ENCODE assay signal across 8 mouse cellular contexts in genomic region chr12:98575195-98575887, GRCm38 (mm10). TPM values are rescaled to one million over a fixed set of nuclear protein-coding genes. Genes with fewer than 3 reads are reported as not detected.
DNase-seq lines count a peak whose midpoint lies in the region; ATAC-seq and TF ChIP-seq lines count a peak whose summit lies in the region.

No protein-coding gene starts in this region.

- in situ Hi-C loops in ES-E14 (cut with MboI; ENCODE audit: low sequenced_read_pairs in 2 of 2, unreplicated experiment in 2 of 2): no loop called here

- peak overlapping the region; percentile 76 for H3K4me3 ChIP-seq in heart, embryonic 10.5 days
- H3K4me3 ChIP-seq in ES-E14 (ENCODE audit: insufficient read depth in 1 of 2, low read depth in 1 of 2, low read length in 2 of 2, poor library complexity in 1 of 2, severe bottlenecking in 1 of 2): peak overlapping the region; percentile 52 to 76
- H3K4me3 ChIP-seq in hindbrain, embryonic 11.5 days (ENCODE audit: low read depth, low read length): peak overlapping the region; percentile 72
- peak overlapping the region; percentile 69 for H3K4me3 ChIP-seq in midbrain, embryonic 10.5 days

- H3K4me2 ChIP-seq in hindbrain, embryonic 11.5 days (replicated peaks; ENCODE audit: low read depth, low read length): peak overlapping the region; percentile 69

- no peak for DNase-seq in heart, embryonic 10.5 days (ENCODE audit: low spot score)
- DNase-seq in heart, adult 9 months (ENCODE audit: low spot score in 2 of 2): no peak
- no peak for DNase-seq in ES-E14 (ENCODE audit: low read depth, low spot score)
- no peak for DNase-seq in hindbrain, embryonic 11.5 days (ENCODE audit: low spot score)
- DNase-seq in midbrain, embryonic 10.5 days (ENCODE audit: low spot score): no peak
- DNase-seq in adrenal gland, postnatal 14 days: no peak
- DNase-seq in layer of hippocampus, adult 9-11 months: no peak
- no peak for DNase-seq in adrenal gland, adult 2 months

- peak overlapping the region; percentile 49 for H3K9ac ChIP-seq in ES-E14 (ENCODE audit: insufficient read depth, low read depth, low read length, poor library complexity, severe bottlenecking)
- H3K9ac ChIP-seq in hindbrain, embryonic 11.5 days (ENCODE audit: low read depth, low read length): peak overlapping the region; percentile 85

- H3K27ac ChIP-seq in heart, embryonic 10.5 days: peak overlapping the region; percentile 75
- no peak overlapping the region for H3K27ac ChIP-seq in ES-E14 (ENCODE audit: insufficient read depth, low read depth, low read length, poor library complexity, severe bottlenecking)
- peak overlapping the region; percentile 87 for H3K27ac ChIP-seq in hindbrain, embryonic 11.5 days (ENCODE audit: low read depth, low read length)
- H3K27ac ChIP-seq in midbrain, embryonic 10.5 days (replicated peaks): peak overlapping the region; percentile 96

- H3K9me3 ChIP-seq in heart, embryonic 10.5 days: no peaks in the 10 kb centered on the region
- H3K9me3 ChIP-seq in ES-E14 (ENCODE audit: control insufficient read depth, insufficient read depth, low read depth, low read length): no peaks in the 10 kb centered on the region
- no peaks in the 10 kb centered on the region for H3K9me3 ChIP-seq in hindbrain, embryonic 11.5 days (ENCODE audit: control insufficient read depth, low read length)
- H3K9me3 ChIP-seq in midbrain, embryonic 10.5 days (replicated peaks): no peaks in the 10 kb centered on the region

- 9% methylated on average over 17 of the region's 17 CpGs for WGBS in heart, embryonic 10.5 days
- 9% methylated on average over 17 of the region's 17 CpGs for WGBS in hindbrain, embryonic 11.5 days
- WGBS in midbrain, embryonic 10.5 days: 8% methylated on average over 17 of the region's 17 CpGs

- H3K27me3 ChIP-seq in heart, embryonic 10.5 days (ENCODE audit: insufficient read depth, poor library complexity, severe bottlenecking): peaks cover 80% of the 10 kb centered on the region
- no peaks in the 10 kb centered on the region for H3K27me3 ChIP-seq in hindbrain, embryonic 11.5 days (ENCODE audit: control insufficient read depth, insufficient read depth, low read length)
- H3K27me3 ChIP-seq in midbrain, embryonic 10.5 days (ENCODE audit: low read depth, poor library complexity, severe bottlenecking): peaks cover 67% of the 10 kb centered on the region

- ATAC-seq in hindbrain, embryonic 11.5 days (ENCODE audit: low FRiP score): peak; percentile 42

- no peaks in the 10 kb centered on the region for H3K36me3 ChIP-seq in heart, embryonic 10.5 days
- H3K36me3 ChIP-seq in ES-E14 (ENCODE audit: control insufficient read depth, insufficient read depth, low read length, poor library complexity, severe bottlenecking): no peaks in the 10 kb centered on the region
- no peaks in the 10 kb centered on the region for H3K36me3 ChIP-seq in hindbrain, embryonic 11.5 days (ENCODE audit: control insufficient read depth, insufficient read depth, low read length)
- no peaks in the 10 kb centered on the region; the same call in 1 of the 2 replicates for H3K36me3 ChIP-seq in midbrain, embryonic 10.5 days

- 0 out of 2 replicates have a peak, but pooled peaks cover 12% of the 10 kb centered on the region for H3K4me1 ChIP-seq in heart, embryonic 10.5 days
- H3K4me1 ChIP-seq in ES-E14 (ENCODE audit: control insufficient read depth in 2 of 2, insufficient read depth in 2 of 2, low read length in 2 of 2, poor library complexity in 1 of 2): peaks cover 0 to 2% of the 10 kb centered on the region in 2 experiments; a peak in 2 of 4 replicates
- H3K4me1 ChIP-seq in hindbrain, embryonic 11.5 days (replicated peaks; ENCODE audit: control insufficient read depth, insufficient read depth, low read length): 0 out of 2 replicates have a peak, but pooled peaks cover 2% of the 10 kb centered on the region
- H3K4me1 ChIP-seq in midbrain, embryonic 10.5 days: peaks cover 79% of the 10 kb centered on the region

TF ChIP-seq in ES-E14, 5 proteins besides CTCF, POLR2A, EP300 and RAD21:
- no peak for TF ChIP-seq MAFK (IDR thresholded peaks at IDR 0.05; ENCODE audit: insufficient read depth, low read depth, low read length)
- TF ChIP-seq ZNF384 (IDR thresholded peaks at IDR 0.05; ENCODE audit: low read depth, low read length): no peak
- TF ChIP-seq CHD2 (IDR thresholded peaks at IDR 0.05; ENCODE audit: low read depth, low read length): no peak
- TF ChIP-seq ZC3H11A (IDR thresholded peaks at IDR 0.05; ENCODE audit: borderline replicate concordance, low read depth, low read length): no peak
- TF ChIP-seq HCFC1 (IDR thresholded peaks at IDR 0.05; ENCODE audit: borderline replicate concordance, insufficient read depth, low read length): no peak

RNA-seq across cellular contexts. Expression of gene Kcnk10, which starts 2.8 kb away (rescaled TPM):
- polyA plus RNA-seq in heart, embryonic 10.5 days (2016; fragmentation: Nextera tagmentation; extraction: Ambion mirVana): 0.28 and 0.62 TPM in 2 replicates
- 0.09 TPM in 1 of 2 replicates, not detected in the other for total RNA-seq in ES-E14 (2012; rRNA removed)
- 36.5 and 40.3 TPM in 2 replicates for polyA plus RNA-seq in hindbrain, embryonic 11.5 days (2014; fragmentation: Nextera tagmentation; extraction: Ambion mirVana)
- 17.7 and 33.2 TPM in 2 replicates for polyA plus RNA-seq in midbrain, embryonic 10.5 days (2016; fragmentation: Nextera tagmentation; extraction: Ambion mirVana)
- 0.33 and 0.34 TPM in 2 replicates for total RNA-seq in adrenal gland, postnatal 14 days (2021)
- not detected for total RNA-seq in adrenal gland, adult 2 months (2021)
- not detected in 2 replicates for polyA plus RNA-seq in adrenal gland, adult 2 months (2012; rRNA removed)

RNA-seq across cellular contexts. Expression of gene Spata7, which starts 52.6 kb away (rescaled TPM):
- polyA plus RNA-seq in heart, embryonic 10.5 days (2016; fragmentation: Nextera tagmentation; extraction: Ambion mirVana): 12.2 and 14.2 TPM in 2 replicates
- 11.2 and 12.9 TPM in 2 replicates for total RNA-seq in ES-E14 (2012; rRNA removed)
- 22.5 and 27.8 TPM in 2 replicates for polyA plus RNA-seq in hindbrain, embryonic 11.5 days (2014; fragmentation: Nextera tagmentation; extraction: Ambion mirVana)
- polyA plus RNA-seq in midbrain, embryonic 10.5 days (2016; fragmentation: Nextera tagmentation; extraction: Ambion mirVana): 19.5 and 21.6 TPM in 2 replicates
- 9.9 and 10.4 TPM in 2 replicates for total RNA-seq in adrenal gland, postnatal 14 days (2021)
- 10 to 100 TPM in 1 of 2 experiments, 1 to 10 TPM in 1; 7.8 to 12.4 TPM for total RNA-seq in adrenal gland, adult 2 months (2021)
- 2.7 and 2.8 TPM in 2 replicates for polyA plus RNA-seq in adrenal gland, adult 2 months (2012; rRNA removed)

Comparison
In these comparisons a context has a peak if more than half of its experiments do, and no peak if none do; other contexts are left out.
1. RNA of gene Kcnk10, which starts 2.8 kb away (polyA plus RNA-seq): 36.5 to 40.3 TPM in hindbrain, embryonic 11.5 days and 17.7 to 33.2 TPM in midbrain, embryonic 10.5 days; 0.28 to 0.62 TPM in heart, embryonic 10.5 days and not detected in adrenal gland, adult 2 months; every median in the first group is over 10 times any median in the second.
2. Peak in every context shown above with its lines, with median percentiles within 50 percentile points of each other: H3K4me3 ChIP-seq.